Mouse (Mus musculus) MEL (cell line): ENCODE results near the gene Map4. TPM values are rescaled to one million over a fixed set of nuclear protein-coding genes. Genes with fewer than 3 reads are reported as not detected.

ENCODE experiments used
- DNase-seq: peaks from one replicate; pipeline ENCODE4 v3.0.0; 2011; ENCODE audit warnings: low read depth, low spot score
- H3K27ac ChIP-seq: 2 replicates; pipeline ENCODE4 v1.5.1; 2012; ENCODE audit warnings: low read depth, mild to moderate bottlenecking, control low read depth, low read length, moderate library complexity; ENCODE audit not compliant: control insufficient read depth
- H3K27me3 ChIP-seq, 2 experiments: fragments of 150-350 bp in 1 of 2; sonication (generic) in 1 of 2; 2 replicates each; pipeline ENCODE4 v1.6.1; 2012; ENCODE audit warnings: low read length in 2 of 2, mild to moderate bottlenecking in 2 of 2, improper control_type of control experiment in 1 of 2, moderate library complexity in 1 of 2; ENCODE audit not compliant: insufficient read depth in 2 of 2, control insufficient read depth in 1 of 2
- H3K36me3 ChIP-seq, 2 experiments: 2 replicates each; pipeline ENCODE4 v1.6.1; 2012 to 2014; ENCODE audit warnings: low read length in 2 of 2, improper control_type of control experiment in 1 of 2, inconsistent platforms in 1 of 2, mild to moderate bottlenecking in 1 of 2; ENCODE audit not compliant: insufficient read depth in 2 of 2, control insufficient read depth in 1 of 2
- H3K4me1 ChIP-seq, 2 experiments: fragments of 150-350 bp in 1 of 2; sonication (generic) in 1 of 2; 2 replicates each; pipeline ENCODE4 v1.6.1; 2012; ENCODE audit warnings: low read length in 2 of 2, improper control_type of control experiment in 1 of 2, mild to moderate bottlenecking in 1 of 2; ENCODE audit not compliant: insufficient read depth in 2 of 2, control insufficient read depth in 1 of 2
- H3K4me3 ChIP-seq, 2 experiments: fragments of 150-350 bp in 1 of 2; sonication (generic) in 1 of 2; 2 replicates each; pipeline ENCODE4 v1.5.1; 2012; ENCODE audit warnings: low read depth in 2 of 2, low read length in 2 of 2, mild to moderate bottlenecking in 2 of 2, moderate library complexity in 2 of 2, control low read depth in 1 of 2, improper control_type of control experiment in 1 of 2; ENCODE audit not compliant: control insufficient read depth in 1 of 2, insufficient read depth in 1 of 2
- H3K79me2 ChIP-seq: 2 replicates; pipeline ENCODE4 v1.6.1; 2012; ENCODE audit warnings: mild to moderate bottlenecking, low read length, moderate library complexity; ENCODE audit not compliant: control insufficient read depth, poor library complexity, insufficient read depth
- H3K9ac ChIP-seq: 2 replicates; pipeline ENCODE4 v1.6.1; 2012; ENCODE audit warnings: low read depth, mild to moderate bottlenecking, control low read depth, low read length, moderate library complexity; ENCODE audit not compliant: control insufficient read depth, poor library complexity, severe bottlenecking
- H3K9me3 ChIP-seq: fragments of 150-350 bp; sonication (generic); replicated peaks from 2 replicates; pipeline ENCODE4 v1.6.1; 2012; ENCODE audit warnings: mild to moderate bottlenecking, low read length, improper control_type of control experiment, moderate library complexity; ENCODE audit not compliant: insufficient read depth
- BHLHE40 ChIP-seq: IDR thresholded peaks from 2 replicates; pipeline ENCODE4 v1.6.1; 2012; ENCODE audit warnings: low read depth, mild to moderate bottlenecking, inconsistent platforms, low read length, improper control_type of control experiment, borderline replicate concordance
- CHD1 ChIP-seq: IDR thresholded peaks from 2 replicates; pipeline ENCODE4 v1.6.1; 2012; ENCODE audit warnings: low read depth, mild to moderate bottlenecking, inconsistent platforms, low read length, improper control_type of control experiment
- E2F4 ChIP-seq: IDR thresholded peaks from 2 replicates; pipeline ENCODE4 v1.6.1; 2011; ENCODE audit warnings: low read depth, low read length, improper control_type of control experiment, borderline replicate concordance
- ELF1 ChIP-seq: IDR thresholded peaks from 2 replicates; pipeline ENCODE4 v1.6.1; 2014; ENCODE audit warnings: low read depth, mild to moderate bottlenecking, inconsistent platforms, low read length, improper control_type of control experiment, moderate library complexity
- EP300 ChIP-seq, 2 experiments: IDR thresholded peaks; 2 replicates each; pipeline ENCODE4 v1.6.1; 2011; ENCODE audit warnings: improper control_type of control experiment in 2 of 2, low read length in 2 of 2, low read depth in 1 of 2, mild to moderate bottlenecking in 1 of 2
- ETS1 ChIP-seq: IDR thresholded peaks from 2 replicates; pipeline ENCODE4 v1.6.1; 2012; ENCODE audit warnings: low read depth, mild to moderate bottlenecking, inconsistent platforms, low read length, improper control_type of control experiment, moderate library complexity
- GABPA ChIP-seq: IDR thresholded peaks from 2 replicates; pipeline ENCODE4 v1.6.1; 2012; ENCODE audit warnings: low read depth, mild to moderate bottlenecking, inconsistent platforms, low read length, improper control_type of control experiment, moderate library complexity
- HCFC1 ChIP-seq: IDR thresholded peaks from 2 replicates; pipeline ENCODE4 v1.6.1; 2012; ENCODE audit warnings: low read depth, mild to moderate bottlenecking, inconsistent platforms, low read length, improper control_type of control experiment, moderate library complexity
- KAT2A ChIP-seq: conservative IDR thresholded peaks from 2 replicates; pipeline ENCODE4 v1.6.1; 2012; ENCODE audit warnings: low read depth, low read length, improper control_type of control experiment, inconsistent platforms
- MAFK ChIP-seq: IDR thresholded peaks from 2 replicates; pipeline ENCODE4 v1.6.1; 2011; ENCODE audit warnings: low read depth, mild to moderate bottlenecking, low read length, improper control_type of control experiment, borderline replicate concordance
- MAX ChIP-seq: IDR thresholded peaks from 2 replicates; pipeline ENCODE4 v1.6.1; 2011; ENCODE audit warnings: low read length, improper control_type of control experiment
- MYC ChIP-seq: IDR thresholded peaks from 2 replicates; pipeline ENCODE4 v1.6.1; 2011; ENCODE audit warnings: low read depth, mild to moderate bottlenecking, low read length, improper control_type of control experiment, moderate library complexity
- NRF1 ChIP-seq: IDR thresholded peaks from 2 replicates; pipeline ENCODE4 v1.6.1; 2014; ENCODE audit warnings: low read depth, mild to moderate bottlenecking, inconsistent platforms, low read length, improper control_type of control experiment, moderate library complexity; ENCODE audit not compliant: poor library complexity, insufficient read depth, severe bottlenecking
- POLR2A ChIP-seq, 2 experiments: IDR thresholded peaks; 2 replicates each; pipeline ENCODE4 v1.6.1; 2011 to 2012; ENCODE audit warnings: low read length in 2 of 2, mild to moderate bottlenecking in 2 of 2, control low read depth in 1 of 2, improper control_type of control experiment in 1 of 2, low read depth in 1 of 2, moderate library complexity in 1 of 2; ENCODE audit not compliant: control insufficient read depth in 1 of 2, insufficient read depth in 1 of 2, poor library complexity in 1 of 2
- POLR2AphosphoS5 ChIP-seq: IDR thresholded peaks from 2 replicates; pipeline ENCODE4 v1.6.1; 2012; ENCODE audit warnings: low read depth, borderline replicate concordance, mild to moderate bottlenecking, inconsistent platforms, low read length, moderate library complexity, mixed read lengths
- RCOR1 ChIP-seq: IDR thresholded peaks from 2 replicates; pipeline ENCODE4 v1.6.1; 2012; ENCODE audit warnings: low read depth, mild to moderate bottlenecking, inconsistent platforms, low read length, improper control_type of control experiment
- SIN3A ChIP-seq: IDR thresholded peaks from 2 replicates; pipeline ENCODE4 v1.6.1; 2012; ENCODE audit warnings: low read length, improper control_type of control experiment, inconsistent platforms
- SMC3 ChIP-seq: IDR thresholded peaks from 2 replicates; pipeline ENCODE4 v1.6.1; 2011; ENCODE audit warnings: low read depth, low read length, improper control_type of control experiment
- TAL1 ChIP-seq: IDR thresholded peaks from 2 replicates; pipeline ENCODE4 v1.6.1; 2012; ENCODE audit warnings: mild to moderate bottlenecking, inconsistent platforms, low read length, moderate library complexity, mixed read lengths
- TCF12 ChIP-seq: IDR thresholded peaks from 2 replicates; pipeline ENCODE4 v1.6.1; 2014; ENCODE audit warnings: low read depth, mild to moderate bottlenecking, inconsistent platforms, low read length, improper control_type of control experiment, moderate library complexity
- USF1 ChIP-seq: IDR thresholded peaks from 2 replicates; pipeline ENCODE4 v1.6.1; 2014; ENCODE audit warnings: low read depth, mild to moderate bottlenecking, inconsistent platforms, low read length, improper control_type of control experiment, moderate library complexity
- USF2 ChIP-seq, 2 experiments: IDR thresholded peaks; 2 replicates each; pipeline ENCODE4 v1.6.1; 2011 to 2012; ENCODE audit warnings: improper control_type of control experiment in 2 of 2, low read length in 2 of 2, borderline replicate concordance in 1 of 2, inconsistent platforms in 1 of 2, low read depth in 1 of 2, mild to moderate bottlenecking in 1 of 2; ENCODE audit not compliant: insufficient read depth in 1 of 2
- ZNF384 ChIP-seq: IDR thresholded peaks from 2 replicates; pipeline ENCODE4 v1.6.1; 2012; ENCODE audit warnings: low read depth, mild to moderate bottlenecking, inconsistent platforms, low read length, improper control_type of control experiment
- polyA plus RNA-seq, 2 experiments: library from polyadenylated mRNA; stranded (reverse) in 1 of 2; unstranded in 1 of 2; fragments of >175 nt in 1 of 2; fragments of >200 nt in 1 of 2; gene quantifications; 2 replicates each; pipeline versions ENCODE4 v1.2.1 to v1.2.4; 2012; ENCODE audit warnings: low replicate concordance in 2 of 2, low read depth in 1 of 2; ENCODE audit not compliant: insufficient read length in 2 of 2, insufficient read depth in 1 of 2, missing spikeins in 1 of 2
- total RNA-seq: library from RNA; depleted of rRNA; stranded (reverse); fragments of 300-350 nt; gene quantifications from 2 replicates; pipeline ENCODE4 v1.2.3, GENCODE M21; 2012

Gene Map4
- total and polyA plus RNA-seq, 3 experiments = 14.5 to 47.8 TPM; not detected in 1

DNA sequence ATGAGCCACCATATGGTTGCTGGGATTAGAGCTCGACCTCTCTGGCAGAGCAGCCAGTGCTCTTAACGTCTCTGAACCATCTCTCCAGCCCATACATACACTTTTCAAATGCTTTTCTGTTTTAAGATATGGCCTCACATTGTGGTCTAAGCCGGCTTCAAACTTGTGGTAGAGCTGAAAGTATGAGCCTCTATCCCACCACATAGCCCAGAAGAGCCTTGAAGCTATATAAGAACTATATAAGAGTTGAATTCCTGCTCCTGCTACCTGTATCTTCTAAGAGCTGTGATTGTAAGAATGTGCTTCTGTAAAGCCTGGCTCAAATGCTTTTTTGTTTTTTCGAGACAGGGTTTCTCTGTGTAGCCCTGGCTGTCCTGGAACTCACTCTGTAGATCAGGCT is 18.5 kb downstream of the Map4 start:
- no peak overlapping the region for H3K4me3 ChIP-seq
- no peak for DNase-seq
- TF ChIP-seq SMC3 (no peak), EP300 (IDR thresholded peaks at IDR 0.05; ENCODE audit: low read depth in 1 of 2, low read length in 2 of 2) (no peak), E2F4 (no peak), MAX (no peak), GABPA (no peak), POLR2AphosphoS5 (no peak)
- H3K9me3 ChIP-seq = no peaks in the 10 kb centered on the region
- H3K9ac ChIP-seq = no peak overlapping the region
- H3K27me3 ChIP-seq = no peaks in the 10 kb centered on the region
- peaks cover 0 to 3% of the 10 kb centered on the region in 2 experiments; a peak in 2 of 4 replicates for H3K4me1 ChIP-seq
- peaks cover 0 to 8% of the 10 kb centered on the region in 2 experiments; a peak in 2 of 4 replicates for H3K36me3 ChIP-seq
- no peaks in the 10 kb centered on the region; the same call in none of the 2 replicates for H3K79me2 ChIP-seq
- no peak overlapping the region for H3K27ac ChIP-seq

DNA sequence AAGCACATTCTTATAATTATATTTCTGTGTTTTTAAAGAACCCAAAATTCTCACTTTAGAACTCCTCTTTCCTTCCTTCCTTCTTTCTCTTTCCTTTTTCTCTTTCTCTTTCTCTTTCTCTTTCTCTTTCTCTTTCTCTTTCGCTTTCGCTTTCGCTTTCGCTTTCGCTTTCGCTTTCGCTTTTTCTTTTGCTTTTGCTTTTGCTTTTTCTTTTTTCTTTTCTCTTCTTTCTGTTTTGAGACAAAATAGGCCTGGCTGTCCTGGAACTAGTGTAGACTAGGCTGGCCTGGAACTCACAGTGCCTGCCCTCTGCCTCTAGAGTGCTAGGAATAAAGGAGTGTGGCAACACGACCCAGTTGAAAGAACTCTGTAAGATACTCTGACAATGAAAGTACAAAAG is 22.3 kb downstream of the Map4 start:
- Histone ChIP-seq H3K36me3 (peaks cover 0 to 8% of the 10 kb centered on the region in 2 experiments; a peak in 2 of 4 replicates), H3K27me3 (no peaks in the 10 kb centered on the region), H3K79me2 (no peaks in the 10 kb centered on the region; the same call in none of the 2 replicates), H3K27ac (no peak overlapping the region), H3K9ac (peak overlapping the region; percentile 38; the same call in 1 of the 2 replicates), H3K4me1 (peaks cover 0 to 3% of the 10 kb centered on the region in 2 experiments; a peak in 2 of 4 replicates), H3K4me3 (peak overlapping the region; percentile 23 to 40; a peak in 2 of 4 replicates), H3K9me3 (no peaks in the 10 kb centered on the region)
- TF ChIP-seq TAL1 (no peak), EP300 (IDR thresholded peaks at IDR 0.05; ENCODE audit: low read depth in 1 of 2, low read length in 2 of 2) (no peak), USF2 (IDR thresholded peaks at IDR 0.05; ENCODE audit: borderline replicate concordance in 1 of 2, insufficient read depth in 1 of 2, low read depth in 1 of 2, low read length in 2 of 2) (no peak), ETS1 (peak; percentile 93), RCOR1 (no peak), SIN3A (peak; percentile 33; the same call in 1 of the 2 replicates), POLR2A (IDR thresholded peaks at IDR 0.05; ENCODE audit: control insufficient read depth in 1 of 2, insufficient read depth in 1 of 2, low read depth in 1 of 2, low read length in 2 of 2, poor library complexity in 1 of 2) (no peak), HCFC1 (no peak)
- no peak for DNase-seq

DNA sequence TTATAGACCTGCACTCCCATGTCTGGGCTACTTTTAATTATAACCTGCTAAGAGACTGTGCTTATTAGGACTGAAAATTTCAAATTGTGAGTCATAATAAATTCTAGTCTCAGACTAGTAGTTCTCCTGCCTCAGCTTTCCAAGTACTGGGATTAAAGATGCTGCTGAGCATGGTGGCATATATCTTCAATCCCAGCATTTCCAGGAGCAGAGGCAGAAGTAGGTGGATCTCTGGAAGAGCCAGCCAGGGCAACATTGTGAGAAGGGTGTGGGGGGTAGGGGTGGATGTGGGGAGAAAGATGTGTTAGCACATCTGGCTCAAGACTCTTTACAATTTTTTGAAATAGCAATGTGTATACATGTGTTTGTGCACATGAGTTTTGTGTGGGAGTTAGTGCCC is 23.4 kb downstream of the Map4 start:
- H3K4me1 ChIP-seq = peaks cover 7 to 11% of the 10 kb centered on the region in 2 experiments
- no peaks in the 10 kb centered on the region for H3K9me3 ChIP-seq
- no peak overlapping the region for H3K27ac ChIP-seq
- no peak for DNase-seq
- no peaks in the 10 kb centered on the region; the same call in none of the 2 replicates for H3K79me2 ChIP-seq
- H3K4me3 ChIP-seq = no peak overlapping the region
- H3K27me3 ChIP-seq = no peaks in the 10 kb centered on the region
- H3K9ac ChIP-seq = no peak overlapping the region
- TF ChIP-seq BHLHE40 (no peak), USF2 (IDR thresholded peaks at IDR 0.05; ENCODE audit: borderline replicate concordance in 1 of 2, insufficient read depth in 1 of 2, low read depth in 1 of 2, low read length in 2 of 2) (no peak), MAX (no peak), POLR2A (IDR thresholded peaks at IDR 0.05; ENCODE audit: control insufficient read depth in 1 of 2, insufficient read depth in 1 of 2, low read depth in 1 of 2, low read length in 2 of 2, poor library complexity in 1 of 2) (no peak), ELF1 (no peak), KAT2A (no peak), NRF1 (no peak), MYC (no peak), RCOR1 (no peak), POLR2AphosphoS5 (no peak), USF1 (no peak), MAFK (no peak), CHD1 (no peak), TCF12 (no peak), ZNF384 (no peak)
- H3K36me3 ChIP-seq = peaks cover 0 to 15% of the 10 kb centered on the region in 2 experiments; a peak in 2 of 4 replicates
